Mouse (Mus musculus) ovary, adult 18-20 months (tissue): ENCODE results near the gene Olfr1232.

Experiments used
- DNase-seq: peaks from one replicate; pipeline ENCODE4 v3.0.0; 2022; ENCODE audit warnings: low spot score, mixed read lengths

Gene Olfr1232

DNA sequence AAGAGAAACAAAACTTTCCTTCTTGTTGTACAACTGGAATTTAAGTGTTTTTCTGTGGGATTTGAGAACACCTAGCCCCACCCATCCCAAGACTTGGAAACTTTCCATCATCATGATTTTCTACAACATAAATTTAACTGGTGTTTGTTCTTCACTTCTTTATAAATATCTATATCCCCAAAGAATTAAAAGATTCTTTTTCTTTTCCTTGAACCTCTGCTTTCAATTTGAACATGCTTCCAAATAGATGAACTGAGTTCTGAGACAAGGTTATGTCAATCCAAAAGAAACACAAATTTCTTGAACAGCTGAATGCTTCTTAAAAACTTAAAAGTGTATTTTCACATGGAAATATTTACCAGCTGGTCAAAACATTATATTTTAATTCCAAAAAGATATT, at the start of gene Olfr1232:
TSS of gene Olfr1232 (minus strand) at position 101 of the 400 bp plus-strand sequence.
- DNase-seq = no peak

DNA sequence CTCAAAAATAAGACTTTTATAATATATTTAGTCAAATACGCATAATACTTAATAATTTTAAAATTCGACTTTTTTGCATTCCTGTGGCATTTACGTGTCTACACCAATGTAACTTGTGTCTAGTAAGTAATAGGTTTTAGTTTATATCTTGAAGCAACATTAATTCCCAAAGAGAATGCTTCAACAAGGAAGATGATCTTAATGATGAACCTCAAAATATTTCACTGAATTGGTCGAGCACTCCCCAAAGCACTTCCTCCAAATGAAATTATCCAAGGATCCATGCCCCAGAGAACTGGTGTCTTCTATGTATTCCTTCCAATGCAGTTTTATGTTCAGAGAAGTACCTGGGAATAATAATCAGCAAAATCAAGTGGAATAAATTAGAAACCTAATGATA, 35.3 kb upstream of the Olfr1232 start, which contains the start of gene Olfr1234:
TSS of gene Olfr1234 (minus strand) at position 101 of the 400 bp plus-strand sequence.
- DNase-seq = no peak

DNA sequence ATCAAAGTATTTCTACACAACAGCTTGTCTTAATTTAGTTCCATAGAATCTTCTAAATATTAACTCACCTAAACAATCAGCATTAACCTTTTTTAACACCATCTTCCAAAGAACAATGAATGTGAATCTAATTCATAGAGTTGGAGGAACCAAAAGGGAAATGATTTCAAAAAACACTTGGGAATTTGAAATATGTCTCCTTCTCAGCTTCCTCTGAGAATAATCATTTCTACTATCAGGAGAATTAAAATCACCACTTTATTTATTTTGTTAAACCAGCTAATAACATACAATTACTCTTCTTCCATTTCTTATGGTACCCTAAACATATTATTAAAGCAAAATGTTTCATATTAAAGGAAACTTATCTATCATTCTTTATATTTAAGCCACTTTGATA, 12.8 kb upstream of the Olfr1232 start, which contains the start of gene Olfr1233:
TSS of gene Olfr1233 (minus strand) at position 101 of the 400 bp plus-strand sequence.
- DNase-seq = no peak

DNA sequence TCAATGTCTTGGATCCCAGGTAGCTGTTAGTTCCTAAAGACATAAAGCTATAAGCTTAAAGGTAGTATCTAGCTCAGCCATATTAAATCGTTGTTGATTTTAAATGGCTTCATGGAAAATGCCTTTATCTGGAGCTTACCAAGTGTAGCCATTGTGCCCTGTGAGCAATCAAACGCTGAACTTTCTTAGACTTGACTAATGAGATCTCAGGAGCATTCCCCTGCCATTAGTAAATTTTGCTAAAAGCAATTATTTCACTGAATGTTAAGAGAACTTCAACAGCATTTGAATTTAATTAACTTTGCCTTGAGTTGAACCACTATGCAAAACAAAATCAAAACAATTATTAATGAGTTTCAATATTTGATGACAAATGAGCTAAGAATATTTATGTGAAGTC, 22.5 kb downstream of the Olfr1232 start, which contains the start of gene Olfr1231:
TSS of gene Olfr1231 (minus strand) at position 101 of the 400 bp plus-strand sequence.
- no peak for DNase-seq

DNA sequence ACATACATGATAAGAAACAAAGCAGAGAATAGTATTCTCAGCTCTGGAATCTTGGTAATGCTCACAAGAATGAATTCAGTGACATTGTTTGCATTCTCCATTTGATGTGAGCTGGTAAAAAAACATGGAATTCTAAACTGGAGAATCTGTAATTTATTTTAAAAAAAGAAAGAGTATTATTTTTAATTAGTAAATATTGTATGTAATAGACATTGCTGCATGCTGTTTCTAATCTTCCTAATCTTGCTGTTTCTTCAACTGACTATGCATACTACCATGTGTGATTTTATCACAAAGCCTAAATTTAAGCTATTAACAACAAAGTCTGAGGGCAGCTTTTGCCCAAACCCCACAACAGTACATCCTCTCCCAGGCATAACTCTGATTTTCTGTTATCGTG, 32.3 kb downstream of the Olfr1232 start, which contains the start of gene Olfr1230:
TSS of gene Olfr1230 (minus strand) at position 101 of the 400 bp plus-strand sequence.
- DNase-seq = no peak

DNA sequence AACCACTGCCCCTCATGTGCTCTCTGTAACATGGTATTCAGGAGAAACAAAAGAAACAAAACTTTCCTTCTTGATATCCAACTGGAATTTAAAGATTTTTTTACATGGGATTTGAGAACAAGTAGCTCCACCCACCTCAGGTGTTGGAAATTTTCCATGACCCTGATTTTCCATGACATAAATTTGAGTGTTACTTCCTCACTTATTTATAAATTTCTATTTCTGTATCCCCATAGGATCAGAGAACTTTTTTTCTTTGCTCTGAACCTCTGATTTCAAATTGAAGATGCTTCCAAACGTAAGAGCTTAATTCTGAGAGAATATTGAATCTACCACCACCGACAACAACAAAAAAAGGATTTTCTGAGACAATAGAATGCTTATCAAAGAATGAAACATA, 41.6 kb downstream of the Olfr1232 start, which contains the start of gene Olfr1229:
TSS of gene Olfr1229 (minus strand) at position 101 of the 400 bp plus-strand sequence.
- DNase-seq = no peak
